Mouse (Mus musculus): Measurements from ENCODE around the gene Ifnl3.

DNA sequence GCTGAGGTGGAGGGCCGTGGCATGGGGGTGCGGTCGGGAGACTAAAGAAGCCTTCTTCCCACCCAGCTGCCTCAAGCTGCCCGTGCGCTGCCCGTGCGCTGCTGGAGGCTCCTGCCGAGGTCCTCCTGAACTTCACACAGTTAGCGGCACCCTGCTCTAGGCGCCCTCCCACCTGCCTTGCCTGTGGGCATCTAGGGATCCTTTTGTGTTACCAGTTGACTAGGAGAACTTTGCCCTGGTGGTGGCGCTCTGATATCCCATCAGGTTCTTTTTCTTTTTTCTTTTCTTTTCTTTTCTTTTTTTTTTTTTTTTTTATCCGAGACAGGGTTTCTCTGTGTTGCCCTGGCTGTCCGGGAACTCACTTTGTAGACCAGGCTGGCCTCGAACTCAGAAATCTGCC, 31.7 kb upstream of the Ifnl3 start:
- TF ChIP-seq EP300 (IDR thresholded peaks at IDR 0.05; ENCODE audit: low read depth) (no peak), CTCF (IDR thresholded peaks at IDR 0.05; ENCODE audit: low read depth) (no peak)

Data from liver, postnatal 0 days (tissue).